Mouse (Mus musculus): ENCODE data around the gene Gm45717.
"Not testable (repeated sequence)": the region's sequence is repeated elsewhere in the genome, so short reads cannot be mapped to it uniquely, and the experiment has no call there.

The Gm45717 gene

DNA sequence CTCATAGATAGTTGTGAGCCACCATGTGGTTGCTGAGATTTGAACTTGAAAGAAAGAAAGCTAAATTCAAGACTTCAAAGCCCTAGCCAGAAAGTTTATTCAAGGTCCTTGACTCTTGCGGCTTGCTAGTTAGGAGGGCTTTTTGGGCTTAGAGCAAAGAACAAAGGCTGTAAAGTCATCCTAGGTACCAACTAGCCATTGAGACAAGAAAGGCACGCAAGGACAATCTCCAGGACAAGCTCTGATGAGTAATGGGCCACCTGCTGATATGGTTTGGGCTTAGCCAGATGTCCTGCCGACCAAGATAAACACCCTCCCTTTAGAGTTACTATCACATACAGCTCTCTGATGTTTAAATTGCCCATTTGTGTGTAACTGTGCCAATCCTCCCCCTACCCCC, 13.0 kb upstream of the Gm45717 start:
- DNase-seq (ENCODE audit: low read depth, low spot score) = not testable (repeated sequence)

GRCm38 (mm10) chr7:140967862-140968591, 12.3 kb upstream of the Gm45717 start:
- DNase-seq (ENCODE audit: low read depth, low spot score) = no peak

DNA sequence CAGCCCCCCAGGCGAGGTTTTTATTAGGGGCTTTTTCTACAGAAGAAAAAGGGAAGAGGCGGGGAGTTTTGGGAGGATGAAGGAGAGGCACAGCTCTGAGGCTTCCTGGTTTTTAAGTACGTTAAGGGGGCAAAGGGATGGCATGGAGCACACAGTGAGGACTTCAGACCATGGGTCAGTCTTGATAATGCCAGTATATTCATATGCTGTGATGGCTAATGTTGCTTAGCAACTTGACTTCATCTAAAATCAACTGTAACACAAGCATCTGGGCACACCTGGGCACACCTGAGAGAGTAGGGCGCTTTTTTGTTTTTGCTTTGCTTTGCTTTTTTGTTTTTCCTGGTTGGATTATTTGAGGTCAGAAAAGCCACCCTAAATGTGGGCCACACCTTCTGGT, 11.2 kb upstream of the Gm45717 start, which contains the start of gene Ifitm1:
TSS of gene Ifitm1 (plus strand) at position 301 of the 400 bp plus-strand sequence.
- DNase-seq (ENCODE audit: low read depth, low spot score) = no peak

DNA sequence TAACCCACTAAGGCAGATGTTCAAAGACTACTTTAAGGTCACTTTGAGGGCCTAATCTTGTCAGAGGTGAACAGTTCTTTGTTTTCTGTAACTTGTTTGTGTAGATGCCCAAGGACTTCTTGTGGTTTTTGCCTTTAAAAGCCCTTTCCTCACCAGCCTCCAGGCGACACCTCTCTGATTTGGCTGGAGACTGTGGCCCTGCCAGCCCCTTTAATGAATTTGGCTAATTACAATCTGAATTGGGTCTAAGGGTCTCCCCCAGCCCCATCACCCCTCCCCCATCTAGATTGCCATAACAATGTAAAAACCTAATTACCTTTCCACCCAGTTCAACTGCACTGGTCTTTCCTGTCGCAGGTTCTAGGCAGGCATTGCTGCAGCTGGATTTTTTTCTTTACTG, 7.0 kb upstream of the Gm45717 start:
- no peak for DNase-seq (ENCODE audit: low read depth, low spot score)

DNA sequence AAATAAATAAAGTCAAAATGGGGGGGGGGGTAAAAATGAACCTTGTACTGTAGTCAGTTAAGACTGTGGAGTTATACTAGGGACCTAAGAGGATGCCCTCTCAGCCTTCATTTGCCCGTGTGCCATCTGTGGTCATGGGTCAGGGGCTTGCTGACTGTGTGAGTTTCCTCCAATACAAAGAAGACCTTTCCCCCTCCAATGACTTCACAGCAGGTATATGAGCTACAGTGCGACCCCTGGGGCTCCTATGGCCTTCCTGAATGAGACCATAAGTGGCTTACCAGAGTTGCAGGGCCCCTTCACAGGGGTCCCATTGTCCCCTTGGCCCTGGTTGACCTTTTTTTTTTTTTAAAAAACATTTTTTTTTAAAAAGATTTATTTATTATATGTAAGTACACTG, 5.7 kb upstream of the Gm45717 start:
- no peak for DNase-seq (ENCODE audit: low read depth, low spot score)

GRCm38 (mm10) chr7:140960026-140960425, 4.3 kb upstream of the Gm45717 start:
- DNase-seq (ENCODE audit: low read depth, low spot score) = no peak

DNA sequence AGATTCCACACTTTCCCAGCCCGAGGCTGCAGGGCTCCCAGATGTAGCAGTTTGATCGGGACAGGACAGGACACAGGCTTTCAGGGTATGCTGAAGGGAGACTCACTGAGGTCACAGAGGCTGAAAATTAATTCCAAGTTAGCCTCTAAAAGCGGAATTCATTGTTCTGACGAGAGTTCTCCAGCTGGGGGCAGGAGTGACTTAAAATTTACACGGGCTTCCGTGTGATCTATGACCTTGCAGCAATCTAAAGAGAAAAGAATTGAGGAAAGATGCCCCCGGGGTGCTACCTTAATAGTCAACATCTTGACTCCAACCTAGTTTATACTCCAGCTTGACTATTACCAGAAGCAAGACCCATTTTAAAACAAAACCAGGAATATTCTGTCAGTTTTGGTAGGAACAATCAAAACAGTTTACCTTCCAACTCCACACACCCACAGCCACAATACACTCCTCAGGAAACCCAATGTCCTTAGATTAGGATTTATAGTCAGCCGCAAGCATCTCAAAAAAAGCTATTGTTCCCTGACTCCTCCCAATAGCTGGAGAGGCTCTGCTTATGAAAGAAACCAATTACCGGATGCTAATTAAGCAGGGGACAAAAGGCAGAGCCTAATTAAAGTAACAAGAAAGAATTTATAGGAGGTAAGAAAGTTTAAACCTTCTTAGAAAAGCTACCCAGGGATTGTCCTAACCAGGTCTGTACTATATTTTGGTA, 3.6 kb upstream of the Gm45717 start:
- DNase-seq (ENCODE audit: low read depth, low spot score) = peak; percentile 68

DNA sequence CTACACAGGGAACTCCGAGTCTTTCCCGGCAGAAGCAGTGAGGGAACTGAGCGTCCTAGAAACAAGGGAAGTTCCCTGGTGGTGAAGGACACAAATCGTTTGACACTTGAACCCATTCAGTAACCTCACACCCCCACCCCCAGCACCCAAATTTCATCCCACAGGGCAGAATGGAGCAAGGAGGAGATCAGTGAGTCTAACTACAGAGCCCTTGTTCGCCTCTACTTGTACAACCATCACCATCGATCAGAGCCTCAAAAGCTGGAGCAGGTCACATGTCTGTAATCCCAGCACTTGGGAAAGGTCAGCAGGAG, 776 bp upstream of the Gm45717 start:
- DNase-seq (ENCODE audit: low read depth, low spot score) = no peak

DNA sequence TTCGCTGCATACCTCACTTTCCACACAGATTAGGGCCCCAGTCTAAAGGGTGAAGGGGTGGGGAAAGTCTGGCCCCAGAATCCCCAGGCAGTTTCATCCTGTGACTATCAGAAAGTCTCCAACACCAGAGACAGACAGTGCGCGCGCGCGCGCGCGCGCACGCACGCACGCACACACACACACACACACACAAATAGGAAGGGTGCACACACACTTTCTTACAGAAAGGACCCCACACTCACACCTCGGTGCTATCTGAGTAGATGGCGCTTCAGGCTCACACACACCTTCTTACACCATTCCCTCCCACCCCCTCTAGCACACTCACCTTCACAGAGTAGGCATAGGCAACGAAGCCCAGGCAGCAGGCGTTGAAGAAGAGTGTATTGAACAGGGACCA, 395 bp downstream of the Gm45717 start:
- DNase-seq (ENCODE audit: low read depth, low spot score) = peak; percentile 44

DNA sequence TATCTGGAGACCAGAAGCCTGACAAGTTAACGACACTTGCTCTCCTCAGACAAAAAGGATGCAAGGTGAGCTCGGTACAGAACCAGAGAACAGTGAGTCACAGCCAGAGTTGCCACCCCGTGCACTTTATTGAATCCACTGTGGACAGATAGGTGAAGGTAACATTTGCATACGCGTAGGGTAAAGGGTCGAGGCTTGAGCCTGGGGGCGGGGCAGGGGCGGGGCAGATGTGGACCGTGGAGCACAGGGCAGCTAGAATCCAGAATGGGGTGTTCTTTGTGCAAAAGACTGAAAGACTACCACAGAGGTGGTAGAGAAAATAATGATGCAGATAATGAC, 1.0 kb downstream of the Gm45717 start:
- DNase-seq (ENCODE audit: low read depth, low spot score) = no peak

GRCm38 (mm10) chr7:140953800-140954732, 1.7 kb downstream of the Gm45717 start:
- DNase-seq (ENCODE audit: low read depth, low spot score) = no peak

DNA sequence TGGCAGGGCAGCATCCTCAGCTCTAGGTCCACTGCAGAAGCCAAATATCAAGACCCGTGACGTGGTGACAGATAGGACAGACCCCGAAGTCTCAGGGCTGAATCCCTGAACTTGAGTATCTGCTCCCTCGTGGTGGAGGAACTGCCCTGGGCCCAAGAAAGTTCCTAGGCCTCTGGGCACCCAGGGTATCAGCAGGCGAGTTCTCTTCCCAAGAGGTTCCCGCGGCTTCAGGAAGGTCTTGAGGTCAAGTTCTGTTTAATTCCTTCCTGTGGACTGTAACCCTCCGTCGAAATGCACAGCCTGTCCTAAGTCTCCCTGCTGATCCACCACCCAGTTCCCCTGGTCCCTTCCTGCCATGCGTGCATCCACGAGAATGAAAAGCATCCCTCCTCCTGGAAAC, 2.6 kb downstream of the Gm45717 start:
- DNase-seq (ENCODE audit: low read depth, low spot score) = no peak

DNA sequence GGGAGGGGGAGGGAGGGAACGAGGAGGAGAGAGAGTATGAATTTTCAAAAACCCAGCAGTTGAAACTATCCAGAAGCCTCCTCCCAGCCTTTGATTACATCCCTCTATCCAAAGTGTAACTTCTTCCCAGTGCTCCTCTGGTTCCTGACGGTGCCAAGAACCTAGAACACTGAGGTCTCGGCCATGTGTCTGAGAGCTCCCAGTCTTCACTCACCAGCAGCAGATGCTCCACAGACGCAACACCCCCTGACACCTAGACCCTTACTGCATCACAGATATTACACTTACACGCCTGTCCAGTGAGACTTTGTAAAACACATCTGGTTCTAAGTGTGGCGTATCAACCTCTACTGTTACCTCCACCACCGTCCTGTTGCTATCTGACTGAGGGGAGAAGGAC, 3.3 kb downstream of the Gm45717 start:
- DNase-seq (ENCODE audit: low read depth, low spot score) = no peak

DNA sequence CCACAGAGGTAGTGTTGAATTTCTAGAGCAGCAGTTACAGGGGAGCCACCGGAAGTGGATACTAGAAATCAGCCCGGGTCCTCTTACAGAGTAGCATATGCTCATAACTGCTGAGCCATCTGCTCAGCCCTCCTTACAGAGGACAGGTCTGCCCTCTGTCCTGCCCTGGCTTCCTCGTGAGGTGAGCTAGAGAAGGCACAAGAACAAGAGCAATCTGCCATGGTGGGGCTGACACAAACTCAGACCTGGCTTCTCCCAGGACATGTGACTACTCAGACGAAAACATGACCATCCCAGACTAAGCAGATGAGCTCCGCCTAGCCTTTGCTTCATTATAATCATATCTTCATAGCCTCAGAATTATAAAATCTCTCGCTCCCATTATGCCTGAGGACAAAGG, 4.0 kb downstream of the Gm45717 start:
- DNase-seq (ENCODE audit: low read depth, low spot score) = no peak

DNA sequence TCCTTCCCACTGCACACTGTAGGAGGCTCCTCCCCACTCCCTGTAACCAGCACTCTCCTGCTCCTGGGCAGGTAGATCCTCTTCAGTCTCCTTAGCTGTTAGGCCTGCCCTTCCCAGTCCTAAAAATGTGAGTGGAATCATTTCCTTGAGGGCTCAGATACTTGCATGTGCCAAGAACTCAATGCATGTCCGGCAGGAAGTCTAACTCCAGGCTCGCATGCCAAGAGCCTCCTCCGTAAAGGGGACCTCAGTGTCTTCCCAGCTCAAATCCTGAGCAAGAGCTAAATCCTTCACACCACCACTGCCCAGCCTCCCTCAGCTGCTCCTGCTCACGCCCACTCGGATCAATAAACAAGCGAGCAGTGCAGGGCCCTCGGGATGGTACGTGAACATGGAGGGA, 4.7 kb downstream of the Gm45717 start:
- DNase-seq (ENCODE audit: low read depth, low spot score) = no peak

- no peak for DNase-seq (ENCODE audit: low read depth, low spot score)
These were observed 5.8 kb downstream of the Gm45717 start, which contains the start of gene Ifitm5 for GRCm38 (mm10) chr7:140949824-140950530. Ifitm5 (minus strand) TSS chr7:140950291.

GRCm38 (mm10) chr7:140949255-140949654, 6.5 kb downstream of the Gm45717 start:
- DNase-seq (ENCODE audit: low read depth, low spot score) = no peak

- DNase-seq (ENCODE audit: low read depth, low spot score) = no peak
These were observed 7.6 kb downstream of the Gm45717 start for GRCm38 (mm10) chr7:140948161-140948560.

GRCm38 (mm10) chr7:140946980-140947379, 8.8 kb downstream of the Gm45717 start:
- DNase-seq (ENCODE audit: low read depth, low spot score) = peak; percentile 66

GRCm38 (mm10) chr7:140946311-140946710, 9.4 kb downstream of the Gm45717 start:
- no peak for DNase-seq (ENCODE audit: low read depth, low spot score)

GRCm38 (mm10) chr7:140945247-140945646, 10.5 kb downstream of the Gm45717 start:
- no peak for DNase-seq (ENCODE audit: low read depth, low spot score)

DNA sequence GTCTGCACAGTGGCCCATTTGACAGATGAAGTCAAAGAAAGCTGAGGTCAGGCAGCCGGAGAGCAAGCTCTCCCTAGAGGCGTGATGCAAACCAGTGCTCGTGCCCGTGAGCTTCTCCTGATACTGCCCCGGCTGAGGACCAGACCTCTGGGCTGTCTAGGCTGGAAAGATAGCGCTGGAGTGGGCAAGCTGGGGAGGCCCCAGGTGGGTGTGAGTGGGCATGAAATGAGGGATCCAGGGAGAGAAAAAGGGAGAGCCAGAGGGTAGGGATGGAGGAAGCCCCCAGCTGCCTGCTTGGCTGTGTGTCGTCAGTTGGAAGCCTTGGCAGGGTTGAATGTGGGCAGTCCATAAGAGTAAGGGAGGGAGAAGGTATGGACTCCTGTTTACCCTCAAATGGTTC, 11.5 kb downstream of the Gm45717 start:
- no peak for DNase-seq (ENCODE audit: low read depth, low spot score)
